Mouse (Mus musculus): ENCODE results near the gene Fancc.

DNA sequence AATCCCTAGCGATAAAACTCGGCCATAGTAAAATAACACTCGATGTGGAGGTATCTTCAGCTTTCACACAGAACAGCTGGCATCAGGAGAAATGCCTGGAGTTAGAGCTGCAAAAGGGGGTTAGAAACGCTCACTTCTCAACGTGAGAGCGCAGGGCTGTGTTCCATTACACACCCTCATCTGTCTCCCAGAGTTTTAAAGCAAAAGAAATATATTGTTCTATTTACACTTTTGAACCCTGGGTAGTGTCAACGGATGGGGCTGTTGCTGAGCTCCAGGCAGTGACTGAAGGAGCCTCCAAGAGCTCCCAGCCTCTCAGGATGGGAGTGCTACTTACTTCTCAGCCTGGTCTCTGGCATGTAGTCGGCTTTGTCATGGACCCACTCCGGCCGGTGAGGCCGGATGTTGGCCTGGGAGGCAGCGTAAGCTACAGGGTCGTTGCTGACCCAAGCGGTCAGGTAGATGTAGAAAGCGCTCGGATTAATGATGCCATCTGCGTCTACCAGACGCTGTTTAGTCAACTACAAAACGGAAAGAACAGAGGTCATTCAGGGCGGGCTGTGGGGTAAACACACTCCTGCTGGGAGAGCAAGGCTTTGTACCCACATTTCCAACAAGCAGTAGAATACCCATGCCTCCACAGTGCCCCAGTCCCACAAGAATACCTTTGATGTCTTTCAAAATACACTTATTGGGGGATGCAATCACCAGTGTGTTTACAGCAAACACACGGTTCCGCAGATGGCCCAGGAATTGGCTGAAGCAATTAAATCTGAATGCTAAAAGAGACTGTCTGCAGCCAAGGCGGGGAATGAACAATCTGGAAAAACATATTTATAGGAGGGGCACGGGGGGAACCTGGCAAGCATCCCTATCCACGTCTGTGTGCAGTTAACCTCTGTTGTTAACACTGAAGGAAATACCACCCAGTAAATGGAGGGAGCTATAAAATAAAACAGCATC lies 27.8 kb upstream of the Fancc start:
- TF ChIP-seq CTCF (IDR thresholded peaks at IDR 0.05; ENCODE audit: low read depth, low read length), result no peak
- no peak for TF ChIP-seq POLR2A (IDR thresholded peaks at IDR 0.05; ENCODE audit: extremely low read depth, insufficient read depth, low read length)
